Mouse (Mus musculus) mature B cell (primary cell): ENCODE results near the gene Macrod1.

ENCODE experiments used
- in situ Hi-C: fragments of 300-500 bp; cut with MboI; formaldehyde crosslinking; loops from 2 replicates; pipeline ENCODE4 v1.14.3; 2019

Gene Macrod1

GRCm38 (mm10) chr19:7196741-7197270 is 140.2 kb downstream of the Macrod1 start:
- in situ Hi-C loops, result no loop called here

- in situ Hi-C loops, result no loop called here
Measured at GRCm38 (mm10) chr19:7197445-7197844, 140.8 kb downstream of the Macrod1 start.

- in situ Hi-C loops, result no loop called here
Measured at GRCm38 (mm10) chr19:7199089-7199488, 142.5 kb downstream of the Macrod1 start.

DNA sequence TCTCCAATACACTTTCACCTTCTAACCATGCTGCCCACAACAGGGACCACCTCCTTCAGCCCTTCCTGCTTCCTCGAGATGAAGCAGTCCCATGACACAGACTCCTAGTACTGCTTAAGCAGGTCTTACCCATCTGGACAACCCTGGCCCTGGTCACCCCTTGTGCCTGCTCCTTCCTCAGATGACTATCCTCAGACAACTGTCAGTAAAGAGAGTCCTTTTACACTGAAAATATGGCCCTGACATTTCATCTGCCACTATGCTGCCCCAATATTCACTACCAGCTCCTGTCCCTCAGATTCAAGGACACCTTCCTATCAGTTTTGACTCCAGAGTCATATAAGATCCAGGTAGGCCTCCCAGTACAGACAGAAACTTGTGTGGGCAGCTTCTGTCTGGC is 143.8 kb downstream of the Macrod1 start:
- in situ Hi-C loops, result no loop called here

GRCm38 (mm10) chr19:7204898-7205297 is 148.3 kb downstream of the Macrod1 start:
- in situ Hi-C loops, result no loop called here

GRCm38 (mm10) chr19:7205326-7205725 is 148.7 kb downstream of the Macrod1 start:
- in situ Hi-C loops, result no loop called here

GRCm38 (mm10) chr19:7205753-7206736 is 149.4 kb downstream of the Macrod1 start, which contains the start of gene Otub1:
Gene Otub1 (minus strand): TSS chr19:7206316.
- in situ Hi-C loops, result no loop called here

- in situ Hi-C loops, result no loop called here
Measured at GRCm38 (mm10) chr19:7209907-7210646, 153.5 kb downstream of the Macrod1 start.

DNA sequence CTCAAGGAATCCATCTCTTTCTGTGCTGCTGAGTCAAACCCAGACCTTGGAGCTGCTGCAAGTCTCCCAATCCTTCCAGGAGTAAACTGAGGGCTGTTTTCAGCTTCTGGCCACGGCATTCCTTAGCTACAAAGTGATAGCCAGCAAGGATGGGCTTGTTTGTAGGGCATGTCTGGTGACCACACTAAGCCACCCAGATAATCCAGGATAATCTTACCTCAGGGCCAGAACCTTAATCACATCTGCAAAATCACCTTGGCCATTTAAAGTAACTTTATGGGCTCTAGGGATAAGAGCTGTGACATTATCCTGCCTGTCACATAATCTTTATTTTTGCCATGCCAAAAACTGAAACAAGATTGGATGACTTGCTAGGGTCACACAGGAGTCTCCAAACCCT is 155.6 kb downstream of the Macrod1 start:
- in situ Hi-C loops, result no loop called here

DNA sequence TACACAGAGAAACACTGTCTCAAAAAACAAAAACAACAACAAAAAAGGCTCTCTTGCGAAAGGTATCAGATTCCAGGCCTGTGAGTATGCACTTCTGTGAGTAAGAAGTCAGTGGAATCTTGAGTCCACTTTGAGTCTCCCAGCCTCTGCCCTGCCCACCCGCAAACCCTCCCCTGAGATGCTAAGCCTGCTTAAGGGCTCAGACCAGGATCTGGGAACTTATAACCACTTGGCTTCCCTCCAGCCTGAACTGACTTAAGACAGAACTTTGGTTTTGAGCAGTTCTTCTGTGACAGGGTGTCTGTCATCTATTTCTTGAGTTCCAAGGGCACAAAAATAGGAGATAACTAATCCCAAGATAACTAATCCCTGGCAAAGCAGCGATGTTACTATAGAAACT is 156.4 kb downstream of the Macrod1 start:
- in situ Hi-C loops, result no loop called here

- in situ Hi-C loops, result no loop called here
Measured at GRCm38 (mm10) chr19:7214484-7214883, 157.9 kb downstream of the Macrod1 start.

- in situ Hi-C loops, result no loop called here
Measured at GRCm38 (mm10) chr19:7217162-7217925, 160.7 kb downstream of the Macrod1 start, which contains the start of gene Cox8a. Gene Cox8a (minus strand): TSS chr19:7217616.

DNA sequence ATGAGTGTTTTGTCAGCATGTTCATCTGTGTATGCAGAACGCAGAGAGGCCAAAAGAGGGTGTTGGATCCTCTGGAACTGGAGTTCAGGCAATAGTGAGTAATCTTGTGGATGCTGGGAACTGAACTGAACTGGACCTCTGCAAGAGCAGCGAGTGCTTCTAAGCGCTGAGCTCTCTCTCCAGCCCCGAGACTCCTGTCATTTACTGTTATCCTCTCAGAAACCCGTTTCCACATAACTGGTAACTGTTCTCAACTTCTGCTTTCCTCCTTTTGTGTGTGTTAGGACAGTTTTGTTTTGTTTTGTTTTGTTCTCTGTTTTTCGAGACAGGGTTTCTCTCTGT is 161.3 kb downstream of the Macrod1 start:
- in situ Hi-C loops, result no loop called here

DNA sequence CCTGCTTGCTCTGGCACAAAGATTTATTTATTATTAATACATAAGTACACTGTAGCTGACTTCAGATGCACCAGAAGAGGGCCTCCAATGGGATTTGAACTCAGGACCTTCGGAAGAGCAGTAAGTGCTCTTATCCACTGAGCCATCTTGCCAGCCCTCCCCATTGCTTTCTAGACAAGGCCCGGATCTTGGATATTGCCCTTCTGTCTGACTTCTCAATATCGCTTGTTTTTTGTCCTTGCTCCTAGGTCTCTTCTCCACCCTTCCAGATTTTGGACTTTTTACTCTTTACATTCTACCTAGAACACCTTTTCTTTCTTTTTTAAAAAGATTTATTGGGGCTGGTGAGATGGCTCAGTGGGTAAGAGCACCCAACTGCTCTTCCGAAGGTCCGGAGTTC is 162.1 kb downstream of the Macrod1 start:
- in situ Hi-C loops, result no loop called here

GRCm38 (mm10) chr19:7222196-7222595 is 165.6 kb downstream of the Macrod1 start:
- in situ Hi-C loops, result no loop called here

GRCm38 (mm10) chr19:7223488-7223887 is 166.9 kb downstream of the Macrod1 start:
- in situ Hi-C loops, result no loop called here

- in situ Hi-C loops, result no loop called here
Measured at GRCm38 (mm10) chr19:7224253-7224652, 167.6 kb downstream of the Macrod1 start.

DNA sequence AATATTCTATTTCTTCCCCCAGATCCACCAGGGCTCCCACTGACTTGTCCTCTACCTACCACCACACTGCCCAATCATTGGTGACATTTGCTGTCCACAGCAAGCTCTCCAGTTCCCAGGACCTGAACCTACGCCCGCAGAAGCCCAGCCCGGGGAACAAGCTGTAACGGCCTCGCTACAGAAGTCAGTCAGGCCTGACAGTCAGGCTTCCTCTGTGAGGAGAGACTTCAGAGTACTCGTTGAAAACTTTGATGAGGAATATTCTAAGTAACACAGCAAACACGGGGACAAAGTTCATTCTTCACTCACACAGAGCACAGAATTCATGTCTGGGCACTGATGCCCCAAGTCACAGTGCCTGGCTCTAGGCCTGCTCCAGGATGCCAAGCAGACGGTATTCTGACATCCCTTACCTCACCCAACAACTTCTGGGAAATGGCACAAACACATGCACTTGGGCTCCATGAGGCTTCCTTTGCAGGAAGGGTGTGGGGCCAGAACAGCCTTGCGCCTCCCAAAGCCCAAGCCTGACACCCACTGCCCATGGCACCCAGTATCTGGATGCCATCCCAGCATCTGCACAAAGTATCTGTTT is 168.6 kb downstream of the Macrod1 start:
- in situ Hi-C loops, result no loop called here

DNA sequence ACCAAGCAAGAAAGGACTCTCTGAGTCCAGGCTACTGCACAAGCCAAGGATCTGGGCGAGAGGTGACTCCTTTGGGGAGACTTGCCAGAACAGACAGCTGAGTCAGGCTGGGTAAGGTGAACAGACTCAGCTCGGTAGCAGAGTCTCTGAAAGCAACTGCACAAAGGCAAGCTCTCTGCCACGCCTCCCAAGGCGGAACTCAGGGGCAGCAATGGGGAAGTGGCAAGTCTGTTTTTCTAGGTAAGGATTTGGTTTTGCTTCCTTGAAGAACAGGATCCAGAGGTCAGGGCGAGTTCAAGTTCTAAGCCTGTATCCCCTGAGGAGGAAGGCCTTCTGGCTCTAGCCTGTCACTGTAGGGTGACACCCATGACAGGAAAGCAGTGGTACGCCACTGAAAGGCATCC is 169.9 kb downstream of the Macrod1 start:
- in situ Hi-C loops, result no loop called here

- in situ Hi-C loops, result no loop called here
Measured at GRCm38 (mm10) chr19:7234537-7235221, 178.1 kb downstream of the Macrod1 start.

DNA sequence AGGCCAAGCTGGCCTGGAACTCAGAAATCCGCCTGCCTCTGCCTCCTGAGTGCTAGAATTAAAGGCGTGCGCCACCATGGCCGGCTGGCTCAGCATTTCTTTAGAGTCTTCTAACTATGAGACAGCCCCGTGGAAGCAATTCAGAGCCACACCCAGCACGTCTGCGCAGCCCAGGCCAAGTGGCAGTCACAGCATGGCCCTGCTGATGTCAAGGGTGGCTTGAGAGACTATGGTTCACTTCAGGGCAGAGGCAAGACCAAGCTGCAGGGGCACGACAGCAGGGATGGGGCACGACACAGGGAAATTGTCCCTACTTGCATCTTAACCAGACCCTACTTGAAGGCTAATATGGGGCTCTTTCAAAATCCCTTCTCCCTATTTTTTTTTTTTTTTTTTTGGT is 178.9 kb downstream of the Macrod1 start:
- in situ Hi-C loops, result no loop called here
